10 mouse cellular contexts compared by ENCODE assay signal in the genomic region with DNA sequence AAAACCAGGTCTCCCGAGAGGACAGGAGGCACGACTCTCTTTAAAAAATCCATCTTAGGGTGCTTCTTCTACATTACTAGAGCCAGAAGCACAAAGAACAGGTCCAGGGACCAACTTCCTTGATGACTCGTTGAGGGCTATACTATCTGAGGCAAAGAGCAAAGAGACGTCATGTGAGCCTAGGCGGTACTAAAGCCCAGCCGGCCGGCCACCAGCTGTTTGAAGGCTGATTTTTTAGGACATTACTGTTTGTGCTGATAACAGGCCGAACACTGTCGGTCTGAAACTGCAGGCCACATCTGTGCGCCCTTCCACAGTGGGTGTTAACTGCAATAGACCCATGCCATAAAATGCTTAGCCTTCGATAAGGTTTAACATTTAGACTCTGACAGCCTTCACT.
DNase-seq lines count a peak whose midpoint lies in the region; ATAC-seq lines count a peak whose summit lies in the region.
"Had no signal": no experiment of that assay in that cellular context is flagged by ENCODE, and none has a peak within 500 bp of the region (broad histone marks: within the 10 kb centered on the region; RNA-seq: fewer than 3 reads in every experiment).

No protein-coding gene starts in this region.

- 22% methylated on average over 11 of the region's 11 CpGs for WGBS in large intestine, adult 2 months

- peak; percentile 83 for ATAC-seq in erythroblast, adult 5-6 weeks (replicated peaks; ENCODE audit: low FRiP score, poor library complexity, severe bottlenecking)
- no peak for ATAC-seq in cerebellum, adult (ENCODE audit: insufficient number of reproducible peaks, low FRiP score, low TSS enrichment)
- ATAC-seq: forebrain, embryonic 15.5 days had no signal

- intact Hi-C loops in heart, postnatal 25 days (cut with DNase I): no loop called here

- peak; percentile 36 to 48 for DNase-seq in heart, adult 18-20 months
- no peak for DNase-seq in heart, postnatal 25 days (ENCODE audit: low spot score)
- peak; percentile 77 for DNase-seq in large intestine, adult 2 months (ENCODE audit: low read depth, low spot score)
- peak; percentile 54 to 73 for DNase-seq in spleen, postnatal 36 days (ENCODE audit: low spot score in 2 of 2)
- DNase-seq in adrenal gland, postnatal 10 days: no peak
- DNase-seq in adrenal gland, adult 2 months: no peak
- DNase-seq: cerebellum, postnatal 14 days had no signal

Comparison
In these comparisons a context has a peak if more than half of its experiments do, and no peak if none do; other contexts are left out.
1. DNase-seq: peak in heart, adult 18-20 months (2 of 2), large intestine, adult 2 months (single experiment) and spleen, postnatal 36 days (2 of 2); none in heart, postnatal 25 days (single experiment), adrenal gland, postnatal 10 days (single experiment) and adrenal gland, adult 2 months (single experiment).